Mouse (Mus musculus): ENCODE measurements around the gene Isy1.

DNA sequence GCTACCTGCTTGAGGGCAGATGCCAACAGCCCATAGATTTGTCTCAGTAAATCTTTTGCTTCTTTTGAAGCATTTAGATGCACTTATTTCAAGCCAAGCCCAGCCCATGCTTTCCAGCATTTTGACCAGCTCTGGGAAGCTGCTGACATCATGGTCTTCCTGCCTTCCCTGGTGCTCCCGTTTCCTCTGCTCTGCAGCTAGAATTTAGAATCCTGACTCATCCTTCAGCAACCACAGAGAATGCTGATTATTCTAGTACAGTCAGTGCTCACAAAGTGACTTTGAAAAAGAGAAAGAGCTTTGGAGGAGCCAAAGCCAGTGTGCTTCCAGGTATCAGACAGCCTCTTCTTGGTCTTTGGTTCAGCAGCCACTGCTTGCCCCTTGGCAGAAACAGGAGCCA lies 18.5 kb upstream of the Isy1 start:
- TF ChIP-seq CTCF (conservative IDR thresholded peaks at IDR 0.05; ENCODE audit: low read length) = no peak
- TF ChIP-seq NANOG (IDR thresholded peaks at IDR 0.05; ENCODE audit: borderline replicate concordance, low read length) = no peak
- no peak for TF ChIP-seq POU5F1 (IDR thresholded peaks at IDR 0.05; ENCODE audit: borderline replicate concordance, low read length)

All from E14TG2a.4 (cell line).